ENCODE assay signal across 10 mouse cellular contexts in the genomic region with DNA sequence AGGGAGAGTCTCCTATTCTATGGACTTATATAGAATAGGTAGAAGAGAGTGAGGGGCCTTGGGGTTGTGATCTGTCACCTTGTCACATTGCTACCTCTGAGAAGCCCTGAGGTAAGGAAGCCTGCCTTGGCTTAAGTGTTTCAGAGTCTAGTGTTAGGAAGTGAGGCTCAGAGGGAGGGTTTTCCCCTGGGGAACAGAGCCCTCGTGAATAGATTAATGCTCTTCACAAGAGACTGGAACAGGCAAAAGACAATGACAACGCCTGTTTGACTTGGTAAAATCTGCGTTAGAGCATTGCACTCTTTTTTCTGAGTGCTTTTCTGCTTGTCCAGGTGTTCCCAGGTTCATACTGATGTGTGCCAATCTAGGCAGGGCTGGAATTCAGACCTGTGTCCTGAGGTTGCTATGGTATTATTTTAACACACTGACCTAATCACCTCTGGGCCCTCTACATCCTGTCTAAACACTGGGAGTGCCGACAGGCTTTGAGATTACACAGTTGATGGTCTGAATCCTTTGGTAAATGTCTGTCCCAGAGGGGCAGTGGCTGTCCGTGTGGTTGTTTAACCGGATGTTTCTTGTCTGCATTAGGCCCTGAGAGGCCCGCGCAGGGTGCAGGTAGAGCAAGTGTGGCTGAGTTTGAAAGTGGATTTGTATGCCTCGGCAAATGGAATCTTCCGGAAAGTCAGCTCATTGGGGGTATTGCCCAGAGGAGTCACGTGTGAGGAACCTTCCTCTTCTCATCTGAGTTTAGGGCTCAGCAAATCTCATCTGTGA.
DNase-seq lines count a peak whose midpoint lies in the region; ATAC-seq lines count a peak whose summit lies in the region.
"Had no signal": no experiment of that assay in that cellular context is flagged by ENCODE, and none has a peak within 500 bp of the region (broad histone marks: within the 10 kb centered on the region; RNA-seq: fewer than 3 reads in every experiment).

No protein-coding gene starts in this region.

- H3K36me3 ChIP-seq in kidney, embryonic 14.5 days (ENCODE audit: control insufficient read depth, insufficient read depth, low read length), result no peaks in the 10 kb centered on the region
- H3K36me3 ChIP-seq in heart, embryonic 16.5 days (ENCODE audit: control insufficient read depth, insufficient read depth), result no peaks in the 10 kb centered on the region
- no peaks in the 10 kb centered on the region for H3K36me3 ChIP-seq in macrophage (ENCODE audit: inconsistent target)

- H3K27me3 ChIP-seq in kidney, embryonic 14.5 days (ENCODE audit: control insufficient read depth, insufficient read depth, low read length), result no peaks in the 10 kb centered on the region
- no peaks in the 10 kb centered on the region for H3K27me3 ChIP-seq in heart, embryonic 16.5 days (ENCODE audit: control insufficient read depth, insufficient read depth, low read length)

- no peaks in the 10 kb centered on the region for H3K9me3 ChIP-seq in kidney, embryonic 14.5 days (ENCODE audit: control insufficient read depth, low read length)
- H3K9me3 ChIP-seq in heart, embryonic 16.5 days (replicated peaks; ENCODE audit: control insufficient read depth, low read length), result no peaks in the 10 kb centered on the region

- DNase-seq in kidney, postnatal 25 days, result no peak
- peak; percentile 44 for DNase-seq in embryo, embryonic 10 days (ENCODE audit: low spot score)
- no peak for DNase-seq in urinary bladder, postnatal 25 days (ENCODE audit: low spot score)
- DNase-seq in layer of hippocampus, adult 9-11 months, result no peak
- no peak for DNase-seq in layer of hippocampus, adult 8-10 months (ENCODE audit: low spot score in 2 of 2)
- DNase-seq: lung, adult 2 months had no signal

- peak overlapping the region; percentile 21; the same call in 1 of the 2 replicates for H3K27ac ChIP-seq in kidney, embryonic 14.5 days (ENCODE audit: low read depth, low read length)
- H3K27ac ChIP-seq in heart, embryonic 16.5 days (ENCODE audit: low read length), result peak overlapping the region; percentile 75
- peak overlapping the region; percentile 41 for H3K27ac ChIP-seq in macrophage

- no peak overlapping the region for H3K9ac ChIP-seq in kidney, embryonic 14.5 days (ENCODE audit: low read depth, low read length)
- H3K9ac ChIP-seq in heart, embryonic 16.5 days (ENCODE audit: low read length), result peak overlapping the region; percentile 9; the same call in 1 of the 2 replicates

- no peak overlapping the region for H3K4me3 ChIP-seq in kidney, embryonic 14.5 days (ENCODE audit: low read length)
- no peak overlapping the region for H3K4me3 ChIP-seq in heart, embryonic 16.5 days (ENCODE audit: low read length)
- no peak overlapping the region for H3K4me3 ChIP-seq in macrophage (ENCODE audit: inconsistent target)

- no peaks in the 10 kb centered on the region for H3K79me2 ChIP-seq in macrophage (ENCODE audit: inconsistent target)

- ATAC-seq in kidney, embryonic 14.5 days (ENCODE audit: low FRiP score, low TSS enrichment), result no peak
- peak; percentile 43; the same call in 1 of the 2 replicates for ATAC-seq in heart, embryonic 16.5 days (replicated peaks; ENCODE audit: extremely low read depth, insufficient read depth, low FRiP score)
- ATAC-seq: forebrain, embryonic 16.5 days had no signal

- peaks cover 18% of the 10 kb centered on the region for H3K4me1 ChIP-seq in kidney, embryonic 14.5 days (ENCODE audit: control insufficient read depth, insufficient read depth, low read length)
- peaks cover 33% of the 10 kb centered on the region for H3K4me1 ChIP-seq in heart, embryonic 16.5 days (ENCODE audit: control insufficient read depth, insufficient read depth, low read length)

- WGBS in kidney, embryonic 14.5 days, result 23% methylated on average over 11 of the region's 11 CpGs
- 19% methylated on average over 11 of the region's 11 CpGs for WGBS in heart, embryonic 16.5 days
- WGBS in macrophage (ENCODE audit: missing documents), result 77% methylated on average over 11 of the region's 11 CpGs

- no peak overlapping the region for H3K4me2 ChIP-seq in kidney, embryonic 14.5 days (replicated peaks; ENCODE audit: low read depth, low read length)
- peak overlapping the region; percentile 12; the same call in 1 of the 2 replicates for H3K4me2 ChIP-seq in heart, embryonic 16.5 days (ENCODE audit: low read depth, low read length)

Comparison
In these comparisons a context has a peak if more than half of its experiments do, and no peak if none do; other contexts are left out.
1. H3K27ac ChIP-seq: peak in every context shown above with its lines; median percentile 75 in heart, embryonic 16.5 days; 41 in macrophage; 21 in kidney, embryonic 14.5 days.